Mouse (Mus musculus) MEL (cell line): ENCODE measurements at regions not wholly inside any gene's neighbourhood (a gene's known extent, or its start where the extent isn't known, plus 50 kb on each side); places are given as distances from the start of the nearest gene placed in this dataset.

Experiments
- DNase-seq: peaks from one replicate; pipeline ENCODE4 v3.0.0; 2011; ENCODE audit warnings: low read depth, low spot score
- H3K27ac ChIP-seq: 2 replicates; pipeline ENCODE4 v1.5.1; 2012; ENCODE audit warnings: low read depth, mild to moderate bottlenecking, control low read depth, low read length, moderate library complexity; ENCODE audit not compliant: control insufficient read depth
- H3K27me3 ChIP-seq, 2 experiments: fragments of 150-350 bp in 1 of 2; sonication (generic) in 1 of 2; 2 replicates each; pipeline ENCODE4 v1.6.1; 2012; ENCODE audit warnings: low read length in 2 of 2, mild to moderate bottlenecking in 2 of 2, improper control_type of control experiment in 1 of 2, moderate library complexity in 1 of 2; ENCODE audit not compliant: insufficient read depth in 2 of 2, control insufficient read depth in 1 of 2
- H3K36me3 ChIP-seq, 2 experiments: 2 replicates each; pipeline ENCODE4 v1.6.1; 2012 to 2014; ENCODE audit warnings: low read length in 2 of 2, improper control_type of control experiment in 1 of 2, inconsistent platforms in 1 of 2, mild to moderate bottlenecking in 1 of 2; ENCODE audit not compliant: insufficient read depth in 2 of 2, control insufficient read depth in 1 of 2
- H3K4me1 ChIP-seq, 2 experiments: fragments of 150-350 bp in 1 of 2; sonication (generic) in 1 of 2; 2 replicates each; pipeline ENCODE4 v1.6.1; 2012; ENCODE audit warnings: low read length in 2 of 2, improper control_type of control experiment in 1 of 2, mild to moderate bottlenecking in 1 of 2; ENCODE audit not compliant: insufficient read depth in 2 of 2, control insufficient read depth in 1 of 2
- H3K4me3 ChIP-seq, 2 experiments: fragments of 150-350 bp in 1 of 2; sonication (generic) in 1 of 2; 2 replicates each; pipeline ENCODE4 v1.5.1; 2012; ENCODE audit warnings: low read depth in 2 of 2, low read length in 2 of 2, mild to moderate bottlenecking in 2 of 2, moderate library complexity in 2 of 2, control low read depth in 1 of 2, improper control_type of control experiment in 1 of 2; ENCODE audit not compliant: control insufficient read depth in 1 of 2, insufficient read depth in 1 of 2
- H3K79me2 ChIP-seq: 2 replicates; pipeline ENCODE4 v1.6.1; 2012; ENCODE audit warnings: mild to moderate bottlenecking, low read length, moderate library complexity; ENCODE audit not compliant: control insufficient read depth, poor library complexity, insufficient read depth
- H3K9ac ChIP-seq: 2 replicates; pipeline ENCODE4 v1.6.1; 2012; ENCODE audit warnings: low read depth, mild to moderate bottlenecking, control low read depth, low read length, moderate library complexity; ENCODE audit not compliant: control insufficient read depth, poor library complexity, severe bottlenecking
- H3K9me3 ChIP-seq: fragments of 150-350 bp; sonication (generic); replicated peaks from 2 replicates; pipeline ENCODE4 v1.6.1; 2012; ENCODE audit warnings: mild to moderate bottlenecking, low read length, improper control_type of control experiment, moderate library complexity; ENCODE audit not compliant: insufficient read depth
- BHLHE40 ChIP-seq: IDR thresholded peaks from 2 replicates; pipeline ENCODE4 v1.6.1; 2012; ENCODE audit warnings: low read depth, mild to moderate bottlenecking, inconsistent platforms, low read length, improper control_type of control experiment, borderline replicate concordance
- CHD1 ChIP-seq: IDR thresholded peaks from 2 replicates; pipeline ENCODE4 v1.6.1; 2012; ENCODE audit warnings: low read depth, mild to moderate bottlenecking, inconsistent platforms, low read length, improper control_type of control experiment
- CTCF ChIP-seq, 3 experiments: IDR thresholded peaks in 2 of 3; conservative IDR thresholded peaks in 1 of 3; 2 replicates each; pipeline ENCODE4 v1.5.1; 2011 to 2012; ENCODE audit warnings: low read length in 3 of 3, low read depth in 2 of 3, mild to moderate bottlenecking in 2 of 3, improper control_type of control experiment in 1 of 3, inconsistent platforms in 1 of 3, mixed read lengths in 1 of 3, moderate library complexity in 1 of 3; ENCODE audit not compliant: control insufficient read depth in 1 of 3, insufficient read depth in 1 of 3, poor library complexity in 1 of 3, severe bottlenecking in 1 of 3
- ELF1 ChIP-seq: IDR thresholded peaks from 2 replicates; pipeline ENCODE4 v1.6.1; 2014; ENCODE audit warnings: low read depth, mild to moderate bottlenecking, inconsistent platforms, low read length, improper control_type of control experiment, moderate library complexity
- EP300 ChIP-seq, 2 experiments: IDR thresholded peaks; 2 replicates each; pipeline ENCODE4 v1.6.1; 2011; ENCODE audit warnings: improper control_type of control experiment in 2 of 2, low read length in 2 of 2, low read depth in 1 of 2, mild to moderate bottlenecking in 1 of 2
- GABPA ChIP-seq: IDR thresholded peaks from 2 replicates; pipeline ENCODE4 v1.6.1; 2012; ENCODE audit warnings: low read depth, mild to moderate bottlenecking, inconsistent platforms, low read length, improper control_type of control experiment, moderate library complexity
- HCFC1 ChIP-seq: IDR thresholded peaks from 2 replicates; pipeline ENCODE4 v1.6.1; 2012; ENCODE audit warnings: low read depth, mild to moderate bottlenecking, inconsistent platforms, low read length, improper control_type of control experiment, moderate library complexity
- JUND ChIP-seq: IDR thresholded peaks from 2 replicates; pipeline ENCODE4 v1.6.1; 2011; ENCODE audit warnings: low read depth, mild to moderate bottlenecking, improper control_type of control experiment, low read length
- MAX ChIP-seq: IDR thresholded peaks from 2 replicates; pipeline ENCODE4 v1.6.1; 2011; ENCODE audit warnings: low read length, improper control_type of control experiment
- MEF2A ChIP-seq: IDR thresholded peaks from 2 replicates; pipeline ENCODE4 v1.6.1; 2014; ENCODE audit warnings: low read depth, mild to moderate bottlenecking, inconsistent platforms, low read length, improper control_type of control experiment; ENCODE audit not compliant: poor library complexity, insufficient replicate concordance, severe bottlenecking; ENCODE audit errors: extremely low read depth
- MXI1 ChIP-seq: IDR thresholded peaks from 2 replicates; pipeline ENCODE4 v1.6.1; 2011; ENCODE audit warnings: mild to moderate bottlenecking, low read depth, low read length, improper control_type of control experiment
- MYB ChIP-seq: IDR thresholded peaks from 2 replicates; pipeline ENCODE4 v1.6.1; 2011; ENCODE audit warnings: mild to moderate bottlenecking, low read depth, low read length, improper control_type of control experiment
- MYC ChIP-seq: IDR thresholded peaks from 2 replicates; pipeline ENCODE4 v1.6.1; 2011; ENCODE audit warnings: low read depth, mild to moderate bottlenecking, low read length, improper control_type of control experiment, moderate library complexity
- NELFE ChIP-seq: IDR thresholded peaks from 2 replicates; pipeline ENCODE4 v1.6.1; 2011; ENCODE audit warnings: low read depth, low read length, improper control_type of control experiment
- RCOR1 ChIP-seq: IDR thresholded peaks from 2 replicates; pipeline ENCODE4 v1.6.1; 2012; ENCODE audit warnings: low read depth, mild to moderate bottlenecking, inconsistent platforms, low read length, improper control_type of control experiment
- SIN3A ChIP-seq: IDR thresholded peaks from 2 replicates; pipeline ENCODE4 v1.6.1; 2012; ENCODE audit warnings: low read length, improper control_type of control experiment, inconsistent platforms
- SMC3 ChIP-seq: IDR thresholded peaks from 2 replicates; pipeline ENCODE4 v1.6.1; 2011; ENCODE audit warnings: low read depth, low read length, improper control_type of control experiment
- TBP ChIP-seq: IDR thresholded peaks from 2 replicates; pipeline ENCODE4 v1.8.0; 2011; ENCODE audit warnings: low read depth, low read length, improper control_type of control experiment
- TCF12 ChIP-seq: IDR thresholded peaks from 2 replicates; pipeline ENCODE4 v1.6.1; 2014; ENCODE audit warnings: low read depth, mild to moderate bottlenecking, inconsistent platforms, low read length, improper control_type of control experiment, moderate library complexity
- UBTF ChIP-seq: IDR thresholded peaks from 2 replicates; pipeline ENCODE4 v1.6.1; 2012; ENCODE audit warnings: low read depth, mild to moderate bottlenecking, inconsistent platforms, low read length, improper control_type of control experiment, moderate library complexity, borderline replicate concordance; ENCODE audit not compliant: insufficient read depth
- USF2 ChIP-seq, 2 experiments: IDR thresholded peaks; 2 replicates each; pipeline ENCODE4 v1.6.1; 2011 to 2012; ENCODE audit warnings: improper control_type of control experiment in 2 of 2, low read length in 2 of 2, borderline replicate concordance in 1 of 2, inconsistent platforms in 1 of 2, low read depth in 1 of 2, mild to moderate bottlenecking in 1 of 2; ENCODE audit not compliant: insufficient read depth in 1 of 2
- ZC3H11A ChIP-seq: IDR thresholded peaks from 2 replicates; pipeline ENCODE4 v1.6.1; 2012; ENCODE audit warnings: low read depth, mild to moderate bottlenecking, inconsistent platforms, low read length, improper control_type of control experiment
- ZKSCAN1 ChIP-seq: IDR thresholded peaks from 2 replicates; pipeline ENCODE4 v1.6.1; 2012; ENCODE audit warnings: low read depth, mild to moderate bottlenecking, inconsistent platforms, low read length, improper control_type of control experiment, moderate library complexity
- ZMIZ1 ChIP-seq: IDR thresholded peaks from 2 replicates; pipeline ENCODE4 v1.6.1; 2012; ENCODE audit warnings: low read depth, mild to moderate bottlenecking, inconsistent platforms, low read length, improper control_type of control experiment, moderate library complexity

GRCm38 (mm10) chr17:89272141-89272540 lies 71.7 kb upstream of the Fshr start:
- Histone ChIP-seq H3K36me3 (no peaks in the 10 kb centered on the region), H3K9ac (no peak overlapping the region), H3K27ac (no peak overlapping the region), H3K79me2 (no peaks in the 10 kb centered on the region), H3K27me3 (no peaks in the 10 kb centered on the region), H3K4me1 (no peaks in the 10 kb centered on the region), H3K4me3 (no peak overlapping the region), H3K9me3 (no peaks in the 10 kb centered on the region)
- no peak for DNase-seq
- TF ChIP-seq ZC3H11A: no peak
- no peak for TF ChIP-seq NELFE
- TF ChIP-seq ELF1: no peak
- TF ChIP-seq SMC3: no peak
- no peak for TF ChIP-seq EP300 (IDR thresholded peaks at IDR 0.05; ENCODE audit: low read depth in 1 of 2, low read length in 2 of 2)
- TF ChIP-seq HCFC1: no peak
- TF ChIP-seq ZMIZ1: no peak
- no peak for TF ChIP-seq CHD1
- no peak for TF ChIP-seq GABPA
- no peak for TF ChIP-seq SIN3A

- Histone ChIP-seq H3K36me3 (no peaks in the 10 kb centered on the region), H3K4me1 (no peaks in the 10 kb centered on the region), H3K79me2 (no peaks in the 10 kb centered on the region), H3K27ac (no peak overlapping the region), H3K9ac (no peak overlapping the region), H3K4me3 (no peak overlapping the region), H3K9me3 (no peaks in the 10 kb centered on the region), H3K27me3 (no peaks in the 10 kb centered on the region)
- no peak for DNase-seq
- TF ChIP-seq MXI1 (no peak), MYB (no peak), ELF1 (no peak), TCF12 (no peak), USF2 (IDR thresholded peaks at IDR 0.05; ENCODE audit: borderline replicate concordance in 1 of 2, insufficient read depth in 1 of 2, low read depth in 1 of 2, low read length in 2 of 2) (no peak), MYC (no peak)
Observed at GRCm38 (mm10) chr17:89255687-89256086, 55.2 kb upstream of the Fshr start.

- no peaks in the 10 kb centered on the region for H3K4me1 ChIP-seq
- H3K9ac ChIP-seq: no peak overlapping the region
- H3K4me3 ChIP-seq: no peak overlapping the region
- H3K9me3 ChIP-seq: no peaks in the 10 kb centered on the region
- H3K79me2 ChIP-seq: no peaks in the 10 kb centered on the region
- no peaks in the 10 kb centered on the region for H3K27me3 ChIP-seq
- no peak overlapping the region for H3K27ac ChIP-seq
- no peak for TF ChIP-seq JUND
- TF ChIP-seq BHLHE40: no peak
- TF ChIP-seq UBTF: no peak
- no peak for TF ChIP-seq TBP
- TF ChIP-seq SIN3A: no peak
- no peak for TF ChIP-seq MEF2A
- TF ChIP-seq CTCF (IDR thresholded peaks at IDR 0.05 in 2 of 3, conservative IDR thresholded peaks at IDR 0.05 in 1 of 3; ENCODE audit: control insufficient read depth in 1 of 3, insufficient read depth in 1 of 3, low read depth in 2 of 3, low read length in 3 of 3, poor library complexity in 1 of 3, severe bottlenecking in 1 of 3): no peak
- TF ChIP-seq MAX: no peak
- no peak for TF ChIP-seq ZKSCAN1
- no peak for TF ChIP-seq RCOR1
- H3K36me3 ChIP-seq: no peaks in the 10 kb centered on the region
- no peak for DNase-seq
Observed at GRCm38 (mm10) chr17:89250811-89251210, 50.3 kb upstream of the Fshr start.
